22 mouse cellular contexts compared by ENCODE assay signal in genomic region chr11:35365510-35365931, GRCm38 (mm10).
DNase-seq lines count a peak whose midpoint lies in the region; ATAC-seq and TF ChIP-seq lines count a peak whose summit lies in the region.
"Had no signal": no experiment of that assay in that cellular context is flagged by ENCODE, and none has a peak within 500 bp of the region (broad histone marks: within the 10 kb centered on the region; RNA-seq: fewer than 3 reads in every experiment).

No protein-coding gene starts in this region.

- no peak overlapping the region for H3K9ac ChIP-seq in forebrain, embryonic 11.5 days (ENCODE audit: low read length)
- H3K9ac ChIP-seq in forebrain, embryonic 13.5 days = no peak overlapping the region
- H3K9ac ChIP-seq in neural tube, embryonic 13.5 days = no peak overlapping the region
- H3K9ac ChIP-seq: limb, embryonic 12.5 days; liver, embryonic 12.5 days had no signal

- 0 out of 2 replicates have a peak, but pooled peaks have one; percentile 49 for ATAC-seq in forebrain, embryonic 11.5 days (replicated peaks; ENCODE audit: low FRiP score)
- ATAC-seq in forebrain, embryonic 13.5 days = no peak
- 0 out of 2 replicates have a peak, but pooled peaks have one; percentile 23 for ATAC-seq in neural tube, embryonic 13.5 days (ENCODE audit: low read depth)
- ATAC-seq in cerebellum, adult (ENCODE audit: insufficient number of reproducible peaks, low FRiP score, low TSS enrichment) = no peak
- ATAC-seq: activated CD4-positive, CD25-positive, alpha-beta regulatory T cell, adult 4 months; inflammation-experienced regulatory T-cells, adult 6 months; liver, embryonic 12.5 days had no signal

- no peak overlapping the region for H3K4me3 ChIP-seq in forebrain, embryonic 11.5 days (ENCODE audit: low read depth, low read length)
- H3K4me3 ChIP-seq in forebrain, embryonic 13.5 days = no peak overlapping the region
- H3K4me3 ChIP-seq in layer of hippocampus, adult 2 months = no peak overlapping the region
- no peak overlapping the region for H3K4me3 ChIP-seq in limb, embryonic 10.5 days
- H3K4me3 ChIP-seq in neural tube, embryonic 13.5 days = no peak overlapping the region
- H3K4me3 ChIP-seq: limb, embryonic 12.5 days; liver, embryonic 12.5 days had no signal

- H3K4me2 ChIP-seq in forebrain, embryonic 11.5 days (ENCODE audit: low read depth, low read length, severe bottlenecking) = no peak overlapping the region; the same call in 1 of the 2 replicates
- no peak overlapping the region for H3K4me2 ChIP-seq in forebrain, embryonic 13.5 days
- no peak overlapping the region for H3K4me2 ChIP-seq in neural tube, embryonic 13.5 days
- H3K4me2 ChIP-seq: limb, embryonic 12.5 days; liver, embryonic 12.5 days had no signal

- H3K27ac ChIP-seq in forebrain, embryonic 11.5 days (ENCODE audit: low read depth, low read length) = no peak overlapping the region
- H3K27ac ChIP-seq in forebrain, embryonic 13.5 days = no peak overlapping the region
- peak overlapping the region; percentile 20; the same call in 1 of the 2 replicates for H3K27ac ChIP-seq in layer of hippocampus, adult 2 months
- 0 out of 2 replicates have a peak overlapping the region, but pooled peaks have one; percentile 30 for H3K27ac ChIP-seq in limb, embryonic 10.5 days
- no peak overlapping the region for H3K27ac ChIP-seq in neural tube, embryonic 13.5 days (replicated peaks)
- H3K27ac ChIP-seq: limb, embryonic 12.5 days; liver, embryonic 12.5 days had no signal

- H3K36me3 ChIP-seq in forebrain, embryonic 11.5 days (ENCODE audit: control insufficient read depth, insufficient read depth, low read length) = no peaks in the 10 kb centered on the region
- H3K36me3 ChIP-seq in forebrain, embryonic 13.5 days (ENCODE audit: poor library complexity, severe bottlenecking) = no peaks in the 10 kb centered on the region
- H3K36me3 ChIP-seq in limb, embryonic 10.5 days = peaks cover 12% of the 10 kb centered on the region; the same call in 1 of the 2 replicates
- no peaks in the 10 kb centered on the region for H3K36me3 ChIP-seq in neural tube, embryonic 13.5 days
- H3K36me3 ChIP-seq: G1E; limb, embryonic 12.5 days; liver, embryonic 12.5 days had no signal

- TF ChIP-seq CTCF in layer of hippocampus, adult 2 months (conservative IDR thresholded peaks at IDR 0.05) = no peak

- peaks cover 5% of the 10 kb centered on the region; the same call in 1 of the 2 replicates for H3K4me1 ChIP-seq in forebrain, embryonic 11.5 days (replicated peaks; ENCODE audit: control insufficient read depth, insufficient read depth, low read length)
- peaks cover 32% of the 10 kb centered on the region for H3K4me1 ChIP-seq in forebrain, embryonic 13.5 days
- H3K4me1 ChIP-seq in limb, embryonic 10.5 days = peaks cover 66% of the 10 kb centered on the region
- peaks cover 20% of the 10 kb centered on the region for H3K4me1 ChIP-seq in neural tube, embryonic 13.5 days (replicated peaks)
- H3K4me1 ChIP-seq: liver, embryonic 12.5 days had no signal

- 0 out of 2 replicates have a peak, but pooled peaks cover 2% of the 10 kb centered on the region for H3K9me3 ChIP-seq in forebrain, embryonic 11.5 days (ENCODE audit: control insufficient read depth, low read length)
- H3K9me3 ChIP-seq in forebrain, embryonic 13.5 days (replicated peaks) = peaks cover 6% of the 10 kb centered on the region; the same call in 1 of the 2 replicates
- H3K9me3 ChIP-seq in limb, embryonic 10.5 days (replicated peaks) = no peaks in the 10 kb centered on the region
- H3K9me3 ChIP-seq in neural tube, embryonic 13.5 days = no peaks in the 10 kb centered on the region
- H3K9me3 ChIP-seq: limb, embryonic 12.5 days; liver, embryonic 12.5 days had no signal

- H3K27me3 ChIP-seq in forebrain, embryonic 11.5 days (ENCODE audit: control insufficient read depth, insufficient read depth, low read length) = peaks cover 19% of the 10 kb centered on the region; the same call in 1 of the 2 replicates
- H3K27me3 ChIP-seq in forebrain, embryonic 13.5 days = peaks cover 81% of the 10 kb centered on the region
- no peaks in the 10 kb centered on the region for H3K27me3 ChIP-seq in limb, embryonic 10.5 days (ENCODE audit: low read depth, poor library complexity, severe bottlenecking)
- peaks cover 94% of the 10 kb centered on the region for H3K27me3 ChIP-seq in neural tube, embryonic 13.5 days
- H3K27me3 ChIP-seq: limb, embryonic 12.5 days had no signal

- no peak for DNase-seq in forebrain, embryonic 11.5 days (ENCODE audit: low spot score)
- no peak for DNase-seq in layer of hippocampus, adult 2 months (ENCODE audit: low spot score in 2 of 2)
- no peak for DNase-seq in layer of hippocampus, adult 8-10 months (ENCODE audit: low spot score in 2 of 2)
- DNase-seq in limb, embryonic 10.5 days (ENCODE audit: low spot score) = no peak
- DNase-seq: adrenal gland, postnatal 10 days; cerebellum, adult 11 months; cerebellum, postnatal 10 days; gastrocnemius, postnatal 14 days; heart, adult 18-20 months; heart, postnatal 36 days; kidney, adult 9 months; kidney, postnatal 36 days; lung, adult 2 months; thymus, postnatal 25 days had no signal

- WGBS in forebrain, embryonic 11.5 days = 3% methylated on average over 8 of the region's 8 CpGs
- WGBS in forebrain, embryonic 13.5 days = 2% methylated on average over 8 of the region's 8 CpGs
- 26% methylated on average over 8 of the region's 8 CpGs for WGBS in limb, embryonic 10.5 days
- 8% methylated on average over 8 of the region's 8 CpGs for whole genome bisulfite sequencing in neural tube, embryonic 13.5 days

Comparison
In these comparisons a context has a peak if more than half of its experiments do, and no peak if none do; other contexts are left out.
1. ATAC-seq: peak in forebrain, embryonic 11.5 days (single experiment) and neural tube, embryonic 13.5 days (single experiment); none in forebrain, embryonic 13.5 days (single experiment) and cerebellum, adult (single experiment).
2. H3K27ac ChIP-seq: peak in layer of hippocampus, adult 2 months (single experiment) and limb, embryonic 10.5 days (single experiment); none in forebrain, embryonic 11.5 days (single experiment), forebrain, embryonic 13.5 days (single experiment) and neural tube, embryonic 13.5 days (single experiment).